In the genomic region with DNA sequence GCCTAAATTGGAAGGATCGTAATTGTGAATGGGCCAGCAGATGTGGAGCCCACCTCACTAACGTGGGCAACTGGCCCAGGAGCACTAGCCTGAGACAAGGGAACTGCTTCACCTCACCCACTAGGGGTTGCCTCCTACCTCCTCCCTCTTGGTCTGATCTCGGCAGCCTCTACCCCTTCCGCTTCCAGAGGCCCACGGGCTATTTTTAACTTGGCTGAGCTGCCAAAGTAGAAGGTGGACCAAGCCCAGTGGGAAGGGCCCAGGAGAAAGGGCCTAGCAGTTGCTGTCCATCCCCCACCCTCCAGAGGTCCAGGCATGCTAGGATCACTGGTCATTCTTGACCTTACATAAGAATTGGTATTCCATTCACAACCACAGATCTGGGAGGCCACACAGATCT, we compare ENCODE assay signal across 8 mouse cellular contexts. TPM values are rescaled to one million over a fixed set of nuclear protein-coding genes. Genes with fewer than 3 reads are reported as not detected.
DNase-seq lines count a peak whose midpoint lies in the region; ATAC-seq lines count a peak whose summit lies in the region.
"Had no signal": no experiment of that assay in that cellular context is flagged by ENCODE, and none has a peak within 500 bp of the region (broad histone marks: within the 10 kb centered on the region; RNA-seq: fewer than 3 reads in every experiment).

No protein-coding gene starts in this region.

- H3K36me3 ChIP-seq in lung, embryonic 16.5 days (ENCODE audit: control insufficient read depth, insufficient read depth, low read length) = no peaks in the 10 kb centered on the region
- H3K36me3 ChIP-seq: neural tube, embryonic 13.5 days had no signal

- no peak overlapping the region for H3K9ac ChIP-seq in lung, embryonic 16.5 days (ENCODE audit: low read length)
- H3K9ac ChIP-seq: neural tube, embryonic 13.5 days had no signal

- ATAC-seq in hematopoietic stem cell, adult 5-6 weeks (replicated peaks in 1 of 2; ENCODE audit: insufficient read depth in 1 of 2, low FRiP score in 2 of 2, low TSS enrichment in 1 of 2, low read depth in 1 of 2, poor library complexity in 2 of 2, severe bottlenecking in 2 of 2) = peak; percentile 81 to 90
- ATAC-seq in lung, embryonic 16.5 days (ENCODE audit: low read depth) = peak; percentile 74

- no peak overlapping the region for H3K4me2 ChIP-seq in lung, embryonic 16.5 days (ENCODE audit: low read depth, low read length)
- H3K4me2 ChIP-seq: neural tube, embryonic 13.5 days had no signal

- no peak overlapping the region for H3K4me3 ChIP-seq in lung, embryonic 16.5 days (ENCODE audit: low read length)
- H3K4me3 ChIP-seq: neural tube, embryonic 13.5 days had no signal

- peaks cover 9% of the 10 kb centered on the region for H3K4me1 ChIP-seq in lung, embryonic 16.5 days (replicated peaks; ENCODE audit: control insufficient read depth, insufficient read depth, low read length)
- H3K4me1 ChIP-seq: neural tube, embryonic 13.5 days had no signal

- no peaks in the 10 kb centered on the region for H3K9me3 ChIP-seq in lung, embryonic 16.5 days (ENCODE audit: control insufficient read depth, low read length)
- H3K9me3 ChIP-seq: neural tube, embryonic 13.5 days had no signal

- peak overlapping the region; percentile 41 for H3K27ac ChIP-seq in lung, embryonic 16.5 days (ENCODE audit: low read length)
- H3K27ac ChIP-seq: neural tube, embryonic 13.5 days had no signal

- no peaks in the 10 kb centered on the region for H3K27me3 ChIP-seq in lung, embryonic 16.5 days (ENCODE audit: control insufficient read depth, insufficient read depth, low read depth, low read length)
- H3K27me3 ChIP-seq: neural tube, embryonic 13.5 days had no signal

- WGBS in lung, embryonic 16.5 days = 41% methylated on average over 5 of the region's 5 CpGs

- peak; percentile 44 to 74 for DNase-seq in adrenal gland, postnatal 36 days
- DNase-seq in gastrocnemius, adult 18-20 months (ENCODE audit: low spot score) = peak; percentile 75
- DNase-seq in urinary bladder, adult 2 months (ENCODE audit: low spot score) = no peak
- no peak for DNase-seq in left cerebral cortex, postnatal 25 days (ENCODE audit: low spot score in 2 of 2)
- no peak for DNase-seq in spleen, postnatal 10 days (ENCODE audit: low spot score in 2 of 2)

- intact Hi-C loops in left cerebral cortex, postnatal 25 days (cut with DNase I) = no loop called here

RNA-seq across cellular contexts. Expression of a gene that starts 12.0 kb away (rescaled TPM):
- 10 to 100 TPM; 16.7 to 17.5 TPM for total RNA-seq in adrenal gland, postnatal 36 days (2021)
- total RNA-seq in gastrocnemius, adult 18-20 months (2021) = 1 to 10 TPM; 3.3 to 5.9 TPM
- total RNA-seq in hematopoietic stem cell, adult 5-6 weeks (2017) = 1.3 and 6.0 TPM in 2 replicates
- polyA plus RNA-seq in lung, embryonic 16.5 days (2015; fragmentation: Nextera tagmentation; extraction: Ambion mirVana) = 15.2 and 15.4 TPM in 2 replicates
- polyA plus RNA-seq in urinary bladder, adult 2 months (2012; rRNA removed) = 4.4 and 4.6 TPM in 2 replicates
- 10 to 100 TPM; 11.2 to 15.3 TPM for total RNA-seq in left cerebral cortex, postnatal 25 days (2021)

RNA-seq across cellular contexts. Expression of a gene that starts 21.8 kb away (rescaled TPM):
- not detected for total RNA-seq in adrenal gland, postnatal 36 days (2021)
- total RNA-seq in gastrocnemius, adult 18-20 months (2021) = not detected
- not detected in 2 replicates for total RNA-seq in hematopoietic stem cell, adult 5-6 weeks (2017)
- polyA plus RNA-seq in lung, embryonic 16.5 days (2015; fragmentation: Nextera tagmentation; extraction: Ambion mirVana) = 0.14 and 0.35 TPM in 2 replicates
- not detected in 2 replicates for polyA plus RNA-seq in urinary bladder, adult 2 months (2012; rRNA removed)
- not detected for total RNA-seq in left cerebral cortex, postnatal 25 days (2021)

RNA-seq across cellular contexts. Expression of a gene that starts 25.7 kb away (rescaled TPM):
- total RNA-seq in adrenal gland, postnatal 36 days (2021) = 100 to 1,000 TPM; 104 to 114 TPM
- 10 to 100 TPM; 48.9 to 51.1 TPM for total RNA-seq in gastrocnemius, adult 18-20 months (2021)
- 118 and 129 TPM in 2 replicates for total RNA-seq in hematopoietic stem cell, adult 5-6 weeks (2017)
- 167 and 169 TPM in 2 replicates for polyA plus RNA-seq in lung, embryonic 16.5 days (2015; fragmentation: Nextera tagmentation; extraction: Ambion mirVana)
- 118 and 128 TPM in 2 replicates for polyA plus RNA-seq in urinary bladder, adult 2 months (2012; rRNA removed)
- total RNA-seq in left cerebral cortex, postnatal 25 days (2021) = 10 to 100 TPM; 74.7 to 76.8 TPM

RNA-seq across cellular contexts. Expression of a gene that starts 49.0 kb away (rescaled TPM):
- 10 to 100 TPM; 92.9 to 93.7 TPM for total RNA-seq in adrenal gland, postnatal 36 days (2021)
- total RNA-seq in gastrocnemius, adult 18-20 months (2021) = 10 to 100 TPM; 42.2 to 47.7 TPM
- 36.9 and 43.1 TPM in 2 replicates for total RNA-seq in hematopoietic stem cell, adult 5-6 weeks (2017)
- 82.0 and 82.1 TPM in 2 replicates for polyA plus RNA-seq in lung, embryonic 16.5 days (2015; fragmentation: Nextera tagmentation; extraction: Ambion mirVana)
- polyA plus RNA-seq in urinary bladder, adult 2 months (2012; rRNA removed) = 51.2 and 52.7 TPM in 2 replicates
- total RNA-seq in left cerebral cortex, postnatal 25 days (2021) = 100 to 1,000 TPM; 289 to 296 TPM

Comparison
In these comparisons a context has a peak if more than half of its experiments do, and no peak if none do; other contexts are left out.
1. DNase-seq: peak in adrenal gland, postnatal 36 days (2 of 2) and gastrocnemius, adult 18-20 months (single experiment); none in urinary bladder, adult 2 months (single experiment), left cerebral cortex, postnatal 25 days (0 of 2) and spleen, postnatal 10 days (0 of 2).